Mouse (Mus musculus) liver, adult 2 months (tissue): ENCODE measurements around the gene Mef2d. TPM values are rescaled to one million over a fixed set of nuclear protein-coding genes. Genes with fewer than 3 reads are reported as not detected.
A peak's percentile ranks its signal among the peaks of the same experiment; 100 is the strongest.

Source experiments
- DNase-seq: peaks from one replicate; pipeline ENCODE4 v3.0.0-alpha.2; 2011; ENCODE audit warnings: low read depth, low spot score; ENCODE audit errors: extremely low read depth
- H3K27ac ChIP-seq: fragments of 200-500 bp; replicated peaks from 2 replicates; pipeline ENCODE4 v1.5.1; 2012; ENCODE audit warnings: low read depth, mild to moderate bottlenecking, control low read depth, inconsistent platforms, low read length; ENCODE audit not compliant: insufficient read depth
- H3K27me3 ChIP-seq: fragments of 200-500 bp; 2 replicates; pipeline ENCODE4 v1.6.1; 2012; ENCODE audit warnings: mild to moderate bottlenecking, moderate library complexity, low read length, inconsistent platforms; ENCODE audit not compliant: control insufficient read depth, insufficient read depth
- H3K36me3 ChIP-seq: fragments of 200-500 bp; 2 replicates; pipeline ENCODE4 v1.6.1; 2012; ENCODE audit warnings: low read length, inconsistent platforms; ENCODE audit not compliant: control insufficient read depth, insufficient read depth
- H3K4me1 ChIP-seq: fragments of 200-500 bp; 2 replicates; pipeline ENCODE4 v1.6.1; 2011; ENCODE audit warnings: low read length; ENCODE audit not compliant: control insufficient read depth, insufficient read depth
- H3K4me3 ChIP-seq: fragments of 200-500 bp; 2 replicates; pipeline ENCODE4 v1.5.1; 2011; ENCODE audit warnings: low read depth, mild to moderate bottlenecking, control low read depth, low read length, moderate library complexity; ENCODE audit not compliant: insufficient read depth
- H3K79me2 ChIP-seq: fragments of 200-500 bp; 2 replicates; pipeline ENCODE4 v1.6.1; 2012; ENCODE audit warnings: inconsistent platforms, mild to moderate bottlenecking, low read length, moderate library complexity; ENCODE audit not compliant: control insufficient read depth, insufficient read depth
- H3K9ac ChIP-seq: fragments of 200-500 bp; 2 replicates; pipeline ENCODE4 v1.6.1; 2012; ENCODE audit warnings: low read depth, mild to moderate bottlenecking, control low read depth, inconsistent platforms, low read length
- CTCF ChIP-seq: fragments of 200-500 bp; IDR thresholded peaks from 2 replicates; pipeline ENCODE4 v1.5.1; 2011; ENCODE audit warnings: low read depth, low read length, control low read depth
- POLR2A ChIP-seq: fragments of 200-500 bp; IDR thresholded peaks from 2 replicates; pipeline ENCODE4 v1.6.1; 2011; ENCODE audit warnings: low read length, control low read depth; ENCODE audit not compliant: insufficient read depth; ENCODE audit errors: extremely low read depth
- WGBS: fragments of 180-500 bp; shearing (Covaris S2); methylation state at CpG from one replicate; pipeline ENCODE4 v1.1.7; 2018; 5-methylcytosine and 5-hydroxymethylcytosine counted together
- polyA plus RNA-seq: library from polyadenylated mRNA; depleted of rRNA; stranded (reverse); fragments of >200 nt; gene quantifications from 2 replicates; pipeline ENCODE4 v1.2.3, GENCODE M21; 2012
- total RNA-seq: library from RNA; depleted of rRNA; stranded (reverse); fragments of >200 nt; gene quantifications from 2 replicates; pipeline ENCODE4 v1.2.3, GENCODE M21; 2014

Gene Mef2d
- total and polyA plus RNA-seq, 2 experiments, result 3.7 to 22.2 TPM

GRCm38 (mm10) chr3:88138336-88139242, 3.6 kb upstream of the Mef2d start:
- DNase-seq, result peak; percentile 94
- TF ChIP-seq POLR2A, result 0 out of 2 replicates have a peak, but pooled peaks have one; percentile 45
- TF ChIP-seq CTCF, result no peak
- Histone ChIP-seq H3K27me3 (no peaks in the 10 kb centered on the region), H3K4me3 (peak overlapping the region; percentile 89), H3K9ac (peak overlapping the region; percentile 93), H3K4me1 (peaks cover 21% of the 10 kb centered on the region), H3K79me2 (peaks cover 12% of the 10 kb centered on the region; the same call in 1 of the 2 replicates), H3K36me3 (no peaks in the 10 kb centered on the region), H3K27ac (peak overlapping the region; percentile 100)
- WGBS, result under 1% methylated on average over 32 of the region's 32 CpGs

- peaks cover 27% of the 10 kb centered on the region for H3K4me1 ChIP-seq
- H3K9ac ChIP-seq, result peak overlapping the region; percentile 93
- TF ChIP-seq POLR2A, result no peak
- no peak for TF ChIP-seq CTCF
- no peaks in the 10 kb centered on the region for H3K36me3 ChIP-seq
- peak overlapping the region; percentile 100 for H3K27ac ChIP-seq
- peak; percentile 45 for DNase-seq
- H3K79me2 ChIP-seq, result peaks cover 20% of the 10 kb centered on the region; the same call in 1 of the 2 replicates
- no peaks in the 10 kb centered on the region for H3K27me3 ChIP-seq
- WGBS, result 33% methylated on average over 25 of the region's 25 CpGs
- peak overlapping the region; percentile 89 for H3K4me3 ChIP-seq
Observed at GRCm38 (mm10) chr3:88139243-88140177, 2.7 kb upstream of the Mef2d start.

- Histone ChIP-seq H3K79me2 (peaks cover 27% of the 10 kb centered on the region), H3K4me1 (peaks cover 34% of the 10 kb centered on the region), H3K4me3 (no peak overlapping the region), H3K27ac (peak overlapping the region; percentile 93), H3K27me3 (no peaks in the 10 kb centered on the region), H3K36me3 (no peaks in the 10 kb centered on the region), H3K9ac (no peak overlapping the region)
- TF ChIP-seq POLR2A, result no peak
- no peak for TF ChIP-seq CTCF
- DNase-seq, result no peak
- 54% methylated on average over 11 of the region's 11 CpGs for WGBS
Observed at GRCm38 (mm10) chr3:88140178-88140902, 1.8 kb upstream of the Mef2d start.

- Histone ChIP-seq H3K79me2 (peaks cover 34% of the 10 kb centered on the region), H3K27ac (peak overlapping the region; percentile 93), H3K36me3 (no peaks in the 10 kb centered on the region), H3K27me3 (no peaks in the 10 kb centered on the region), H3K4me3 (no peak overlapping the region), H3K4me1 (peaks cover 40% of the 10 kb centered on the region), H3K9ac (no peak overlapping the region)
- DNase-seq, result no peak
- WGBS, result 63% methylated on average over 6 of the region's 6 CpGs
- TF ChIP-seq POLR2A, result no peak
- no peak for TF ChIP-seq CTCF
Observed at GRCm38 (mm10) chr3:88140903-88141430, 1.2 kb upstream of the Mef2d start.

GRCm38 (mm10) chr3:88141439-88141786, 759 bp upstream of the Mef2d start:
- Histone ChIP-seq H3K9ac (peak overlapping the region; percentile 66; the same call in 1 of the 2 replicates), H3K27me3 (no peaks in the 10 kb centered on the region), H3K36me3 (no peaks in the 10 kb centered on the region), H3K4me1 (peaks cover 41% of the 10 kb centered on the region), H3K79me2 (peaks cover 38% of the 10 kb centered on the region), H3K4me3 (no peak overlapping the region), H3K27ac (peak overlapping the region; percentile 93)
- TF ChIP-seq CTCF (no peak), POLR2A (no peak)
- DNase-seq, result peak; percentile 69
- WGBS, result 11% methylated on average over 9 of the region's 9 CpGs
